Mouse (Mus musculus): ENCODE data around the gene Arl4c.

Arl4c gene

DNA sequence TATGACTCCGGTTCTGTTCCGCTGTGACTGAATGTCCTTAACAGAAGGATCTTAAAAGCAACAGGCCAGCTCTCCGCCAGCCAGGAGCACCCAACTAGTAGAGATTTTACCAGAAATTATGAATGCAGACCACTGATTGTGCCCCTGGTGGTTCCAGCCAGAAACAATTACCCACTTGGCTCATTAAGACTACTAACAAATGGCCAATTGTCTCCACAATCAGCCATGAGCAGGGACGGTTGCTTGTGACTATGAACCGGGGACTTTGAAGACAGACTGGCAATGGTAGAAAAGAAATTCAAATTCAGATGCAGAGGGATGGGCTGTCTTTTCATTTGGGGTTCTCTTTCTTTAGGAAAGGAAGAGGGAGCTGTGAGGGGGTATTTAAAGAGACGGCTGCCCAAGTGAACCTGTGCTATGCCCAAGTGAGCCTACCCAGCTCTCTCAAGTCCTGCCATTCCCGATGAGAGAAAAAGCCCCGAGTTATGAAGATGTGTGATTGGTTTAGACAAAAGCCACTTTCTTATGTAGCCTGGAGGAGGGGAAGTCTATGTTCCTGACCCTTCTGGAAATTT, 78.4 kb downstream of the Arl4c start:
- DNase-seq (ENCODE audit: low spot score in 2 of 2) = no peak
